Mouse (Mus musculus) liver, adult 2 months (tissue): Measurements from ENCODE around the gene Ccdc60.

Experiments used
- CTCF ChIP-seq: fragments of 200-500 bp; IDR thresholded peaks from 2 replicates; pipeline ENCODE4 v1.5.1; 2011; ENCODE audit warnings: low read depth, low read length, control low read depth
- POLR2A ChIP-seq: fragments of 200-500 bp; IDR thresholded peaks from 2 replicates; pipeline ENCODE4 v1.6.1; 2011; ENCODE audit warnings: low read length, control low read depth; ENCODE audit not compliant: insufficient read depth; ENCODE audit errors: extremely low read depth

DNA sequence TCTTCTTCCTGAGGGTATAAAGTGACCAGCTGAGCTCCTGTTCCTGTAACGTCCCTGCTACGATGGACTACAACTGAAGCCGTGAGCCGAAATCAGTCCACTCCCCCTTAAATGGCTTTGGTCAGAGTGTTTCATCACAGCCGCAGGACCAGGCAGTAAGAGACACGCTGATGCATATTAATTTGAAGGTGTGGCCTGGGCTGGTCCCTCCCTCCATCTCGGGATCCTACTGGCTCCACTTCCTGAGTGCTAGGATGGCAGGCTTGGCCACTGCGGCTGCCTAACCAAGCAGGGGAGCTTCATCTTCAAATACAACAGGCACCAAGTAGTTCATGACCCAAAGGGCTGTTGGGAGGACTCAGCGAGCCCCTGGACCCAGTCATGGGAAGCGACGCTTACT lies 94.3 kb downstream of the Ccdc60 start:
- TF ChIP-seq CTCF = no peak
- no peak for TF ChIP-seq POLR2A
